8 mouse cellular contexts compared by ENCODE assay signal in the genomic region with DNA sequence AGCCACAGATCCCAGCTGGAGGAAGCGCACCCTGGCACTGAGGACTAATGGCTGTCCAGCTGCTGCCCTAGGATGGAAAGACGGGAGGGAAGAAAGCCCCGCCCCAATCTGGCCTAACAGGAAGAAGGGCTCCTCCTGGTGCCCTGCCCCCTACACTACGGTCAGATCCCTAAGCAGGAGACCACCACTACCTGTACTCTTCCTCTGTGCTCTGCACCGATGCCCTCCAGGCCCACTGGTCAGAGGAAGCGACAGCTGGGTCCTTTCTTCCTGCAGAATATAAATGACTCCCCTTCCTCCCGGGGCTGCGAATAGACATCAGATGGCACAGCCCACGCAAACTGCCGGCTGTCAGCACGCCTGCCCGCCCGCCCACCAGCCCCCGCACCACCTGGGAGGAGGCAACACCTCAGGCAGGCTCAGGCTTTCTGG. TPM values are rescaled to one million over a fixed set of nuclear protein-coding genes. Genes with fewer than 3 reads are reported as not detected.
DNase-seq lines count a peak whose midpoint lies in the region; ATAC-seq and TF ChIP-seq lines count a peak whose summit lies in the region.

No protein-coding gene starts in this region.

- H3K9me3 ChIP-seq in lung, embryonic 14.5 days (ENCODE audit: low read depth, low read length) = no peaks in the 10 kb centered on the region
- H3K9me3 ChIP-seq in embryonic facial prominence, embryonic 15.5 days (replicated peaks) = no peaks in the 10 kb centered on the region
- no peaks in the 10 kb centered on the region for H3K9me3 ChIP-seq in hindbrain, embryonic 15.5 days
- no peaks in the 10 kb centered on the region for H3K9me3 ChIP-seq in midbrain, postnatal 0 days (ENCODE audit: low read length)

- peaks cover 3% of the 10 kb centered on the region; the same call in 1 of the 2 replicates for H3K36me3 ChIP-seq in lung, embryonic 14.5 days (ENCODE audit: insufficient read depth)
- no peaks in the 10 kb centered on the region; the same call in 1 of the 2 replicates for H3K36me3 ChIP-seq in embryonic facial prominence, embryonic 15.5 days
- H3K36me3 ChIP-seq in hindbrain, embryonic 15.5 days = peaks cover 3% of the 10 kb centered on the region; the same call in 1 of the 2 replicates
- no peaks in the 10 kb centered on the region for H3K36me3 ChIP-seq in midbrain, postnatal 0 days (ENCODE audit: insufficient read depth, low read length)

- no peak overlapping the region for H3K27ac ChIP-seq in lung, embryonic 14.5 days (ENCODE audit: low read depth)
- H3K27ac ChIP-seq in embryonic facial prominence, embryonic 15.5 days (replicated peaks) = no peak overlapping the region
- peak overlapping the region; percentile 71 for H3K27ac ChIP-seq in hindbrain, embryonic 15.5 days (replicated peaks)
- no peak overlapping the region for H3K27ac ChIP-seq in midbrain, postnatal 0 days (ENCODE audit: low read depth, low read length)

- intact Hi-C loops in left cerebral cortex, postnatal 4 days (cut with DNase I) = no loop called here

- TF ChIP-seq POLR2A in lung, adult 2 months (IDR thresholded peaks at IDR 0.05; ENCODE audit: borderline replicate concordance, extremely low read depth, low read depth, low read length) = no peak

- H3K4me3 ChIP-seq in lung, embryonic 14.5 days (ENCODE audit: low read depth, low read length) = no peak overlapping the region
- no peak overlapping the region for H3K4me3 ChIP-seq in lung, adult 2 months (replicated peaks; ENCODE audit: extremely low read depth, low read depth, low read length)
- no peak overlapping the region for H3K4me3 ChIP-seq in embryonic facial prominence, embryonic 15.5 days (replicated peaks)
- H3K4me3 ChIP-seq in hindbrain, embryonic 15.5 days = 0 out of 2 replicates have a peak overlapping the region, but pooled peaks have one; percentile 3
- H3K4me3 ChIP-seq in midbrain, postnatal 0 days (ENCODE audit: low read depth, low read length) = no peak overlapping the region

- DNase-seq in lung, embryonic 14.5 days = peak; percentile 77
- no peak for DNase-seq in lung, adult 2 months
- DNase-seq in left cerebral cortex, postnatal 4 days = peak; percentile 87
- DNase-seq in midbrain, postnatal 0 days (ENCODE audit: low spot score) = peak; percentile 72
- DNase-seq in thymus, adult 18-20 months = no peak
- no peak for DNase-seq in thymus, postnatal 0 days (ENCODE audit: low spot score)

- H3K4me1 ChIP-seq in lung, embryonic 14.5 days (ENCODE audit: insufficient read depth) = peaks cover 5% of the 10 kb centered on the region
- peaks cover 9% of the 10 kb centered on the region for H3K4me1 ChIP-seq in lung, adult 2 months (ENCODE audit: control insufficient read depth, insufficient read depth, low read length)
- H3K4me1 ChIP-seq in embryonic facial prominence, embryonic 15.5 days = peaks cover 32% of the 10 kb centered on the region
- peaks cover 47% of the 10 kb centered on the region for H3K4me1 ChIP-seq in hindbrain, embryonic 15.5 days (replicated peaks)
- H3K4me1 ChIP-seq in midbrain, postnatal 0 days (ENCODE audit: insufficient read depth, low read length) = peaks cover 5% of the 10 kb centered on the region; the same call in 1 of the 2 replicates

- ATAC-seq in lung, embryonic 14.5 days (ENCODE audit: insufficient read depth) = 0 out of 2 replicates have a peak, but pooled peaks have one; percentile 7
- no peak for ATAC-seq in embryonic facial prominence, embryonic 15.5 days (ENCODE audit: insufficient number of reproducible peaks, low FRiP score, low TSS enrichment, low read depth)
- ATAC-seq in hindbrain, embryonic 15.5 days (ENCODE audit: low FRiP score, low read depth) = peak; percentile 49
- ATAC-seq in midbrain, postnatal 0 days (ENCODE audit: low FRiP score) = 0 out of 2 replicates have a peak, but pooled peaks have one; percentile 13

- H3K4me2 ChIP-seq in lung, embryonic 14.5 days = peak overlapping the region; percentile 43
- 0 out of 2 replicates have a peak overlapping the region, but pooled peaks have one; percentile 4 for H3K4me2 ChIP-seq in embryonic facial prominence, embryonic 15.5 days (replicated peaks)
- H3K4me2 ChIP-seq in hindbrain, embryonic 15.5 days = peak overlapping the region; percentile 28
- H3K4me2 ChIP-seq in midbrain, postnatal 0 days (ENCODE audit: low read depth, low read length, poor library complexity, severe bottlenecking) = 0 out of 2 replicates have a peak overlapping the region, but pooled peaks have one; percentile 0

- 11% methylated on average over 14 of the region's 14 CpGs for WGBS in lung, embryonic 14.5 days
- 24% methylated on average over 14 of the region's 14 CpGs for WGBS in lung, adult 2 months
- WGBS in embryonic facial prominence, embryonic 15.5 days = 26% methylated on average over 14 of the region's 14 CpGs
- 12% methylated on average over 13 of the region's 14 CpGs for WGBS in hindbrain, embryonic 15.5 days
- WGBS in midbrain, postnatal 0 days = 18% methylated on average over 14 of the region's 14 CpGs

- no peaks in the 10 kb centered on the region for H3K27me3 ChIP-seq in lung, embryonic 14.5 days (ENCODE audit: insufficient read depth, low read length)
- H3K27me3 ChIP-seq in embryonic facial prominence, embryonic 15.5 days = no peaks in the 10 kb centered on the region
- no peaks in the 10 kb centered on the region for H3K27me3 ChIP-seq in hindbrain, embryonic 15.5 days
- no peaks in the 10 kb centered on the region for H3K27me3 ChIP-seq in midbrain, postnatal 0 days (ENCODE audit: insufficient read depth, low read length)

- peak; percentile 40 for TF ChIP-seq CTCF in lung, embryonic 14.5 days (IDR thresholded peaks at IDR 0.05; ENCODE audit: low read depth)
- no peak for TF ChIP-seq CTCF in lung, adult 2 months (IDR thresholded peaks at IDR 0.05; ENCODE audit: insufficient read depth, low read length)
- TF ChIP-seq CTCF in midbrain, postnatal 0 days (IDR thresholded peaks at IDR 0.05) = no peak

- peak overlapping the region; percentile 13; the same call in 1 of the 2 replicates for H3K9ac ChIP-seq in lung, embryonic 14.5 days
- H3K9ac ChIP-seq in embryonic facial prominence, embryonic 15.5 days = no peak overlapping the region
- H3K9ac ChIP-seq in hindbrain, embryonic 15.5 days = no peak overlapping the region
- no peak overlapping the region for H3K9ac ChIP-seq in midbrain, postnatal 0 days (replicated peaks; ENCODE audit: low read length, poor library complexity, severe bottlenecking)

RNA-seq across cellular contexts. Expression of gene Cyb561d1, which starts 3.9 kb away (rescaled TPM):
- 2.0 TPM in 2 replicates for polyA plus RNA-seq in lung, embryonic 14.5 days (2014; fragmentation: Nextera tagmentation; extraction: Ambion mirVana)
- polyA plus RNA-seq in lung, adult 2 months (2012; rRNA removed) = 8.1 and 11.4 TPM in 2 replicates
- polyA plus RNA-seq in embryonic facial prominence, embryonic 15.5 days (2015; fragmentation: Nextera tagmentation; extraction: Ambion mirVana) = 2.8 and 3.0 TPM in 2 replicates
- polyA plus RNA-seq in hindbrain, embryonic 15.5 days (2015; fragmentation: Nextera tagmentation; extraction: Ambion mirVana) = 3.4 and 3.5 TPM in 2 replicates
- total RNA-seq in left cerebral cortex, postnatal 4 days (2021) = 10 to 100 TPM; 10.9 to 11.4 TPM
- 3.7 and 4.9 TPM in 2 replicates for total RNA-seq in midbrain, postnatal 0 days (2014; rRNA removed)
- 3.5 and 4.0 TPM in 2 replicates for polyA plus RNA-seq in midbrain, postnatal 0 days (2015; fragmentation: Nextera tagmentation; extraction: Ambion mirVana)
- polyA plus RNA-seq in thymus, postnatal 0 days (2015; fragmentation: Nextera tagmentation; extraction: Ambion mirVana) = 7.5 and 9.1 TPM in 2 replicates

RNA-seq across cellular contexts. Expression of gene Amigo1, which starts 10.9 kb away (rescaled TPM):
- 2.1 TPM in 2 replicates for polyA plus RNA-seq in lung, embryonic 14.5 days (2014; fragmentation: Nextera tagmentation; extraction: Ambion mirVana)
- polyA plus RNA-seq in lung, adult 2 months (2012; rRNA removed) = 22.3 and 27.1 TPM in 2 replicates
- 6.3 and 6.8 TPM in 2 replicates for polyA plus RNA-seq in embryonic facial prominence, embryonic 15.5 days (2015; fragmentation: Nextera tagmentation; extraction: Ambion mirVana)
- polyA plus RNA-seq in hindbrain, embryonic 15.5 days (2015; fragmentation: Nextera tagmentation; extraction: Ambion mirVana) = 13.3 and 16.6 TPM in 2 replicates
- 10 to 100 TPM; 23.6 to 25.8 TPM for total RNA-seq in left cerebral cortex, postnatal 4 days (2021)
- 35.5 and 37.8 TPM in 2 replicates for total RNA-seq in midbrain, postnatal 0 days (2014; rRNA removed)
- polyA plus RNA-seq in midbrain, postnatal 0 days (2015; fragmentation: Nextera tagmentation; extraction: Ambion mirVana) = 12.2 and 12.6 TPM in 2 replicates
- 1.4 and 1.6 TPM in 2 replicates for polyA plus RNA-seq in thymus, postnatal 0 days (2015; fragmentation: Nextera tagmentation; extraction: Ambion mirVana)

RNA-seq across cellular contexts. Expression of gene Atxn7l2, which starts 13.7 kb away (rescaled TPM):
- polyA plus RNA-seq in lung, embryonic 14.5 days (2014; fragmentation: Nextera tagmentation; extraction: Ambion mirVana) = 14.0 and 18.1 TPM in 2 replicates
- 8.6 and 10.5 TPM in 2 replicates for polyA plus RNA-seq in lung, adult 2 months (2012; rRNA removed)
- 18.4 and 20.4 TPM in 2 replicates for polyA plus RNA-seq in embryonic facial prominence, embryonic 15.5 days (2015; fragmentation: Nextera tagmentation; extraction: Ambion mirVana)
- polyA plus RNA-seq in hindbrain, embryonic 15.5 days (2015; fragmentation: Nextera tagmentation; extraction: Ambion mirVana) = 20.3 and 24.3 TPM in 2 replicates
- 10 to 100 TPM; 33.1 to 34.8 TPM for total RNA-seq in left cerebral cortex, postnatal 4 days (2021)
- 22.5 and 24.9 TPM in 2 replicates for total RNA-seq in midbrain, postnatal 0 days (2014; rRNA removed)
- 16.1 and 19.3 TPM in 2 replicates for polyA plus RNA-seq in midbrain, postnatal 0 days (2015; fragmentation: Nextera tagmentation; extraction: Ambion mirVana)
- 14.2 and 15.7 TPM in 2 replicates for polyA plus RNA-seq in thymus, postnatal 0 days (2015; fragmentation: Nextera tagmentation; extraction: Ambion mirVana)

RNA-seq across cellular contexts. Expression of gene Sypl2, which starts 29.4 kb away (rescaled TPM):
- polyA plus RNA-seq in lung, embryonic 14.5 days (2014; fragmentation: Nextera tagmentation; extraction: Ambion mirVana) = 0.54 and 0.96 TPM in 2 replicates
- 0.18 and 3.1 TPM in 2 replicates for polyA plus RNA-seq in lung, adult 2 months (2012; rRNA removed)
- polyA plus RNA-seq in embryonic facial prominence, embryonic 15.5 days (2015; fragmentation: Nextera tagmentation; extraction: Ambion mirVana) = 2.7 and 3.3 TPM in 2 replicates
- polyA plus RNA-seq in hindbrain, embryonic 15.5 days (2015; fragmentation: Nextera tagmentation; extraction: Ambion mirVana) = 0.47 and 1.2 TPM in 2 replicates
- total RNA-seq in left cerebral cortex, postnatal 4 days (2021) = 1 to 10 TPM in 1 of 2 experiments, under 1 TPM in 1; 0.98 to 1.4 TPM
- 0.42 and 0.55 TPM in 2 replicates for total RNA-seq in midbrain, postnatal 0 days (2014; rRNA removed)
- 0.10 and 0.17 TPM in 2 replicates for polyA plus RNA-seq in midbrain, postnatal 0 days (2015; fragmentation: Nextera tagmentation; extraction: Ambion mirVana)
- 0.10 and 0.14 TPM in 2 replicates for polyA plus RNA-seq in thymus, postnatal 0 days (2015; fragmentation: Nextera tagmentation; extraction: Ambion mirVana)

RNA-seq across cellular contexts. Expression of gene Gpr61, which starts 42.4 kb away (rescaled TPM):
- polyA plus RNA-seq in lung, embryonic 14.5 days (2014; fragmentation: Nextera tagmentation; extraction: Ambion mirVana) = 0.11 TPM in 1 of 2 replicates, not detected in the other
- polyA plus RNA-seq in lung, adult 2 months (2012; rRNA removed) = not detected in 2 replicates
- polyA plus RNA-seq in embryonic facial prominence, embryonic 15.5 days (2015; fragmentation: Nextera tagmentation; extraction: Ambion mirVana) = 0.11 and 0.25 TPM in 2 replicates
- 6.1 and 6.4 TPM in 2 replicates for polyA plus RNA-seq in hindbrain, embryonic 15.5 days (2015; fragmentation: Nextera tagmentation; extraction: Ambion mirVana)
- 10 to 100 TPM; 12.1 to 14.0 TPM for total RNA-seq in left cerebral cortex, postnatal 4 days (2021)
- 12.2 and 12.8 TPM in 2 replicates for total RNA-seq in midbrain, postnatal 0 days (2014; rRNA removed)
- 7.8 and 8.4 TPM in 2 replicates for polyA plus RNA-seq in midbrain, postnatal 0 days (2015; fragmentation: Nextera tagmentation; extraction: Ambion mirVana)
- polyA plus RNA-seq in thymus, postnatal 0 days (2015; fragmentation: Nextera tagmentation; extraction: Ambion mirVana) = 0.05 TPM in 1 of 2 replicates, not detected in the other

Comparison
In these comparisons a context has a peak if more than half of its experiments do, and no peak if none do; other contexts are left out.
1. DNase-seq: peak in lung, embryonic 14.5 days (single experiment), left cerebral cortex, postnatal 4 days (single experiment) and midbrain, postnatal 0 days (single experiment); none in lung, adult 2 months (single experiment), thymus, adult 18-20 months (0 of 2) and thymus, postnatal 0 days (single experiment).
2. Peak in every context shown above with its lines, with median percentiles within 50 percentile points of each other: H3K4me2 ChIP-seq.